Mouse (Mus musculus) myocyte (in vitro differentiated cells): Measurements from ENCODE around the gene Ppp3ca. TPM values are rescaled to one million over a fixed set of nuclear protein-coding genes. Genes with fewer than 3 reads are reported as not detected.

Experiments used
- H3K27me3 ChIP-seq: one replicate; pipeline ENCODE4 v1.6.1; 2011; ENCODE audit not compliant: control insufficient read depth, insufficient read depth, insufficient read length
- H3K36me3 ChIP-seq: one replicate; pipeline ENCODE4 v1.6.1; 2011; ENCODE audit not compliant: control insufficient read depth, insufficient read depth
- H3K4me2 ChIP-seq: one replicate; pipeline ENCODE4 v1.6.1; 2011; ENCODE audit warnings: low read depth, control low read depth
- H3K4me3 ChIP-seq: one replicate; pipeline ENCODE4 v1.5.1; 2011; ENCODE audit warnings: mild to moderate bottlenecking, control low read depth, moderate library complexity
- H3K79me2 ChIP-seq: one replicate; pipeline ENCODE4 v1.6.1; 2011; ENCODE audit not compliant: control insufficient read depth, insufficient read depth
- H3ac ChIP-seq: one replicate; pipeline ENCODE4 v1.6.1; 2011; ENCODE audit not compliant: control insufficient read depth, insufficient read length
- CEBPB ChIP-seq: IDR thresholded peaks from 2 replicates; pipeline ENCODE4 v1.6.1; 2011; ENCODE audit warnings: mild to moderate bottlenecking, moderate library complexity; ENCODE audit not compliant: poor library complexity, insufficient read depth, severe bottlenecking
- E2F4 ChIP-seq: IDR thresholded peaks from one replicate; pipeline ENCODE4 v1.6.1; 2011; ENCODE audit warnings: mild to moderate bottlenecking, control low read depth, moderate library complexity; ENCODE audit not compliant: insufficient read depth
- MAX ChIP-seq: IDR thresholded peaks from one replicate; pipeline ENCODE4 v1.6.1; 2011; ENCODE audit warnings: low read depth, mild to moderate bottlenecking, control low read depth
- MYOD1 ChIP-seq, 3 experiments: IDR thresholded peaks; one replicate each; pipeline ENCODE4 v1.6.1; 2011; ENCODE audit warnings: control low read depth in 2 of 3, low read depth in 2 of 3, mild to moderate bottlenecking in 2 of 3, moderate library complexity in 1 of 3; ENCODE audit not compliant: insufficient read length in 2 of 3, control insufficient read depth in 1 of 3
- MYOG ChIP-seq, 3 experiments: IDR thresholded peaks; one replicate each; pipeline ENCODE4 v1.6.1; 2011; ENCODE audit warnings: control low read depth in 2 of 3, low read depth in 2 of 3, mild to moderate bottlenecking in 2 of 3; ENCODE audit not compliant: insufficient read length in 2 of 3, control insufficient read depth in 1 of 3, insufficient read depth in 1 of 3
- POLR2A ChIP-seq: IDR thresholded peaks from one replicate; pipeline ENCODE4 v1.6.1; 2011; ENCODE audit warnings: low read depth, mild to moderate bottlenecking, control low read depth, moderate library complexity; ENCODE audit not compliant: insufficient read length
- POLR2AphosphoS2 ChIP-seq: IDR thresholded peaks from one replicate; pipeline ENCODE4 v1.6.1; 2011; ENCODE audit warnings: low read depth, control low read depth; ENCODE audit not compliant: insufficient read length
- REST ChIP-seq: IDR thresholded peaks from one replicate; pipeline ENCODE4 v1.6.1; 2011; ENCODE audit warnings: mild to moderate bottlenecking, control low read depth, moderate library complexity; ENCODE audit not compliant: insufficient read depth, insufficient read length
- SRF ChIP-seq: IDR thresholded peaks from one replicate; pipeline ENCODE4 v1.6.1; 2011; ENCODE audit warnings: low read depth; ENCODE audit not compliant: control insufficient read depth, insufficient read length
- TCF12 ChIP-seq: IDR thresholded peaks from one replicate; pipeline ENCODE4 v1.6.1; 2011; ENCODE audit warnings: mild to moderate bottlenecking, control low read depth; ENCODE audit not compliant: poor library complexity, insufficient read depth, severe bottlenecking
- TCF3 ChIP-seq: IDR thresholded peaks from one replicate; pipeline ENCODE4 v1.6.1; 2011; ENCODE audit warnings: low read depth, control low read depth; ENCODE audit not compliant: insufficient read length
- USF1 ChIP-seq: IDR thresholded peaks from one replicate; pipeline ENCODE4 v1.6.1; 2011; ENCODE audit warnings: low read depth, mild to moderate bottlenecking, control low read depth, moderate library complexity
- polyA plus RNA-seq: library from polyadenylated mRNA; unstranded; fragments of >200 nt; fragmentation: generic; extraction: Trizol; gene quantifications from one replicate; pipeline ENCODE4 v1.2.1, GENCODE M21; 2012; ENCODE audit warnings: missing spikeins

Ppp3ca gene
- polyA plus RNA-seq, 1 experiment, result 34.0 TPM

DNA sequence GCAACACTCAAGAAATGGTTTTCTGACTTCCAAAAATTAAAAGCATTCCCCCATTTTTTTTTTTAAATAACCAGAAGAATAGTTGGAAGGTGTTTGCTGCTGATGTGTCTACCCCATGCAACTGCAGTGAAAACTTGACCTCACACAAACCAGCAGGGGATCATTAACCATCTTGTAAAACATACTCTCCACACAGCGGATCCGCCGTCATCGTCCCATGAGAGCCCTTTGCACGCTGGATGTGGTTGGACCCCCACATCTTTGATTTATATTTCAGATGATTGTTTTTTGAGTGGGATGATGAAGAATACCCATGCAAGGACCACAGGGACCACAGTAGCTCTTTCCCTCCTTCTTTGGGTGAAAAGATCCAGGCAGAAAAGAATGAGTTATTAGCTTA lies 159.2 kb downstream of the Ppp3ca start:
- no peak overlapping the region for H3K4me3 ChIP-seq
- H3K79me2 ChIP-seq, result no peaks in the 10 kb centered on the region
- H3K36me3 ChIP-seq, result no peaks in the 10 kb centered on the region
- no peaks in the 10 kb centered on the region for H3K27me3 ChIP-seq
- no peak overlapping the region for H3ac ChIP-seq
- no peak overlapping the region for H3K4me2 ChIP-seq
- TF ChIP-seq E2F4 (no peak), USF1 (no peak), POLR2AphosphoS2 (no peak), TCF3 (no peak), CEBPB (no peak), TCF12 (no peak), POLR2A (no peak), MYOG (IDR thresholded peaks at IDR 0.05; ENCODE audit: control insufficient read depth in 1 of 3, insufficient read depth in 1 of 3, insufficient read length in 2 of 3, low read depth in 2 of 3) (no peak), REST (no peak), SRF (no peak), MAX (no peak), MYOD1 (IDR thresholded peaks at IDR 0.05; ENCODE audit: control insufficient read depth in 1 of 3, insufficient read length in 2 of 3, low read depth in 2 of 3) (no peak)

DNA sequence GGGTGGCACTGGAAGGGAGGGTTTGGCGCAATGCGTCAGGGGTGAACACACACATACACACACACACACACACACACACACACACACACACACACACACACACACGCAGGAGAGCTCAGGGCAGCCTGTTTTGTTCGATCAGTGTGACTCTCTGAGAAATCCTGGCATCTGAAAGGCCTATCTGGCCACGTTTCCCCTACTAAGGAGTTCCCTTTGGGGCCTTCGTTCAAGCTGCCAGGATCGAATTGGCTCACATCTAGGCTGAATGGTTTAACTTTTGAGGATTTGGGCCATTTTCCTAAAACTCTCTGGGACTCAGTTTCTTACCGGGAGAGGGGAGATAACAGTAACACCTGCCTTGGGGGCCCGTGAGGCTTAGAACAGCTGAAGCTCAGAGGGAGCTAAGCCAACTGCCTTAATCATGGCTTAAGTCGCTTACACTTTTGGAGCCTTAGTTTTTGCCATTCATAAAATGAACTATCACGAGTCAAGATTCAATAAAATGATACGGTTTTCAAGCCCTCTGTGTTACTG lies 160.8 kb downstream of the Ppp3ca start:
- Histone ChIP-seq H3K4me2 (no peak overlapping the region), H3K27me3 (no peaks in the 10 kb centered on the region), H3K36me3 (no peaks in the 10 kb centered on the region), H3ac (no peak overlapping the region), H3K79me2 (no peaks in the 10 kb centered on the region), H3K4me3 (no peak overlapping the region)
- TF ChIP-seq MYOD1 (IDR thresholded peaks at IDR 0.05; ENCODE audit: control insufficient read depth in 1 of 3, insufficient read length in 2 of 3, low read depth in 2 of 3) (no peak), E2F4 (no peak), TCF12 (no peak), MYOG (IDR thresholded peaks at IDR 0.05; ENCODE audit: control insufficient read depth in 1 of 3, insufficient read depth in 1 of 3, insufficient read length in 2 of 3, low read depth in 2 of 3) (no peak), REST (no peak), POLR2A (no peak), USF1 (no peak), MAX (no peak), SRF (no peak), CEBPB (no peak), TCF3 (no peak), POLR2AphosphoS2 (no peak)

DNA sequence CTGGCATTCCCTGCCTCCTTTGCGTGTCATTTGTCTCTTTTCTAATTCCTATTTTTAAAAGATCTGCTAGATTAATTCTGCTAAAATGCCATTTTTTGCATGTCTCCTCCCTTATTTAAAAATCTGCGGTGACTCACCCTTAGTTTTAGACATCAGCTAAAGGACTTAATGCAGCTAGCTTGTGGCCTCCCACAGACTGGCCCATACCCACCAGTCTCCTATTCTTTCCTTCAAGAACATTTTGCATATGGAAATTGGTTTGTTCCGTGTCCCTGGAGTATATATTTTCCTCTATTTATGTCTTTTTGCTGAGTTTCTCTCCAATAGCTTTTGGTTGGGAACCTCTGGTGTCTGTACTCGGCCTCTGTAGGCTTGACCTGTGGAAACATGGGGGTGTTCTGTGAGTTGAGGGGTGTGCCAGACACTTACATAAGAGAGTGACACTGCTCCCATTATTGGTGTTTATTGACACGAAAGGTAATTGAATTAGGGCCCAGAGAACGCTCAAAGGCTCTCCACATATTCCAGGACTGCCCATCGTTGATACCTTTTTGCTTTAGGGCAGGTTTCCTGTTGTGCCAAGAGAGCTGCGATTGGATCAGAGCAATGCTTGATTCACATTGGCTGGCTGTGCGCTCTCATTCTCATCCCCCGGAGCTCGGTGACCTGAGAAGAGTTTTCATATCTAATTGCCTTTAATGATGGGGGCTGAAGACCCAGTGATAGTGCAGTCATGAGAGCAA lies 163.2 kb downstream of the Ppp3ca start:
- no peak overlapping the region for H3ac ChIP-seq
- H3K27me3 ChIP-seq, result no peaks in the 10 kb centered on the region
- no peak overlapping the region for H3K4me3 ChIP-seq
- TF ChIP-seq MAX, result no peak
- no peaks in the 10 kb centered on the region for H3K36me3 ChIP-seq
- H3K79me2 ChIP-seq, result no peaks in the 10 kb centered on the region
- no peak overlapping the region for H3K4me2 ChIP-seq

DNA sequence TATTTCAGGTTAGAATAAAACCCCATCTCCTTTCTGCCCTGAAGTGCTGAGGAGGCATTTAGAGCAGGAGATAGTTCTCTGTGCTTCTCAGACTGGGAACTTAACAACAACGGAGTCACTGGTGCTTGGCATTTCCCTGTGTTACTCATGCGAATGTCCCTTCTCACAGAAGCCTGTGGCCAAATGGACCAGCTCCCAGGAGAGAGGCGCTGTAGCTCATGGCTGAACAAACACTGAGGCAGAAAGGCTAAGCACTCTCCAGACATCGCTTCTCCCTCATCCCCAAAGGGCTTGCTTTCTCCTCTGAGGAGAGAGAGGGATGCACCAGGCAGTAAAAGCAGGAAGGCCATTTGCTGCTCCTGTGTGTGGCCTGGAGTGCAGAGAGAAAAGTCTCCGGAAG lies 164.0 kb downstream of the Ppp3ca start:
- Histone ChIP-seq H3K27me3 (no peaks in the 10 kb centered on the region), H3K4me3 (no peak overlapping the region), H3ac (no peak overlapping the region), H3K4me2 (no peak overlapping the region), H3K79me2 (no peaks in the 10 kb centered on the region), H3K36me3 (no peaks in the 10 kb centered on the region)
- TF ChIP-seq MYOD1 (IDR thresholded peaks at IDR 0.05; ENCODE audit: control insufficient read depth in 1 of 3, insufficient read length in 2 of 3, low read depth in 2 of 3) (no peak), TCF12 (no peak), REST (no peak), USF1 (no peak), SRF (no peak), POLR2A (no peak), E2F4 (no peak), MAX (no peak), CEBPB (no peak)

DNA sequence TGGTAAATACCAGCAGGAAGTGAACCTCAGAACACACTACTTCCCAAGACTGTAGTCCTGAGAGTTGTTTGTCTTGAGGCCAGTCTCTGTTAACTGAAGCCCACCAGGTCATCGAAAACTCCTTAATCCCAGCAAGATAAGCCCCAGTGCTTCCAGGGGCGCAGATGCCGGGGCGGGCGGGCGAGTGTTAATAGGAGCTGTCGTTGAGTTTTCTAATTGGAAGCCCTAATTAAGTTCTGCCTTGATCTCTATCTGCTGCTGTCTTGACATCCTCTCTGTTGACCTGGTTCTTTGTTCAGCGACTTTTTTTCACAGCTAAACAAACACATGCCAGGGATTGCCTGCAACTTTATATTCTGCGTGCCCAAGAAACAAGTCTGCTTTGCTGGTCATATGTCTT lies 165.9 kb downstream of the Ppp3ca start:
- H3ac ChIP-seq, result no peak overlapping the region
- H3K4me2 ChIP-seq, result no peak overlapping the region
- no peaks in the 10 kb centered on the region for H3K27me3 ChIP-seq
- no peaks in the 10 kb centered on the region for H3K36me3 ChIP-seq
- no peak overlapping the region for H3K4me3 ChIP-seq
- H3K79me2 ChIP-seq, result no peaks in the 10 kb centered on the region
- TF ChIP-seq REST (no peak), MYOG (IDR thresholded peaks at IDR 0.05; ENCODE audit: control insufficient read depth in 1 of 3, insufficient read depth in 1 of 3, insufficient read length in 2 of 3, low read depth in 2 of 3) (no peak), POLR2A (no peak), TCF3 (no peak)
